Mouse (Mus musculus) T-helper 1 cell (primary cell): Measurements from ENCODE around the gene Polr2f.

Source experiments
- in situ Hi-C: fragments of 300-600 bp; cut with MboI, MseI; formaldehyde crosslinking; loops from one replicate; pipeline ENCODE4 v1.15.1; 2025; ENCODE audit warnings: high pct_unique_total_duplicates

The Polr2f gene

GRCm38 (mm10) chr15:79155572-79155971 lies 14.8 kb downstream of the Polr2f start:
- in situ Hi-C loops = no loop called here

- in situ Hi-C loops = no loop called here
These were observed 21.5 kb downstream of the Polr2f start for GRCm38 (mm10) chr15:79162301-79162700.

- in situ Hi-C loops = no loop called here
These were observed 22.0 kb downstream of the Polr2f start for GRCm38 (mm10) chr15:79162822-79163221.

- in situ Hi-C loops = no loop called here
These were observed 23.4 kb downstream of the Polr2f start for GRCm38 (mm10) chr15:79164251-79164650.

GRCm38 (mm10) chr15:79165140-79165539 lies 24.3 kb downstream of the Polr2f start, which contains the start of gene Sox10:
Sox10 (minus strand) TSS chr15:79165240.
- in situ Hi-C loops = no loop called here

GRCm38 (mm10) chr15:79166712-79167111 lies 25.9 kb downstream of the Polr2f start:
- in situ Hi-C loops = no loop called here

- in situ Hi-C loops = no loop called here
These were observed 36.1 kb downstream of the Polr2f start for GRCm38 (mm10) chr15:79176905-79177304.

- in situ Hi-C loops = no loop called here
These were observed 44.4 kb downstream of the Polr2f start for GRCm38 (mm10) chr15:79185213-79185612.

- in situ Hi-C loops = no loop called here
These were observed 47.0 kb downstream of the Polr2f start for GRCm38 (mm10) chr15:79187819-79188218.

GRCm38 (mm10) chr15:79191426-79191825 lies 50.6 kb downstream of the Polr2f start:
- in situ Hi-C loops = no loop called here

GRCm38 (mm10) chr15:79192450-79192849 lies 51.6 kb downstream of the Polr2f start:
- in situ Hi-C loops = no loop called here

- in situ Hi-C loops = no loop called here
These were observed 52.4 kb downstream of the Polr2f start for GRCm38 (mm10) chr15:79192885-79193845.

- in situ Hi-C loops = no loop called here
These were observed 53.2 kb downstream of the Polr2f start for GRCm38 (mm10) chr15:79194048-79194447.

GRCm38 (mm10) chr15:79194946-79195345 lies 54.1 kb downstream of the Polr2f start:
- in situ Hi-C loops = no loop called here

GRCm38 (mm10) chr15:79195492-79195891 lies 54.7 kb downstream of the Polr2f start:
- in situ Hi-C loops = no loop called here

- in situ Hi-C loops = no loop called here
These were observed 58.7 kb downstream of the Polr2f start for GRCm38 (mm10) chr15:79199390-79199976.
